Mouse (Mus musculus) B cell, adult 2 months (primary cell): ENCODE measurements around the gene Cacna1c.

Source experiments
- DNase-seq, 2 experiments: peaks; one replicate each; pipeline ENCODE4 v3.0.0; 2022

The Cacna1c gene

GRCm38 (mm10) chr6:119196382-119197305 lies at the start of gene Cacna1c:
Cacna1c (minus strand) TSS chr6:119196418.
- DNase-seq, result no peak

GRCm38 (mm10) chr6:119240871-119241705 lies 44.9 kb upstream of the Cacna1c start:
- DNase-seq, result no peak

GRCm38 (mm10) chr6:119240256-119240655 lies 44.0 kb upstream of the Cacna1c start:
- DNase-seq, result no peak

GRCm38 (mm10) chr6:119239341-119240005 lies 43.3 kb upstream of the Cacna1c start:
- DNase-seq, result no peak

GRCm38 (mm10) chr6:119237427-119237989 lies 41.3 kb upstream of the Cacna1c start:
- DNase-seq, result no peak

GRCm38 (mm10) chr6:119236241-119236640 lies 40.0 kb upstream of the Cacna1c start, which contains the start of gene Cacna2d4:
Cacna2d4 (plus strand) TSS chr6:119236526.
- no peak for DNase-seq

GRCm38 (mm10) chr6:119235441-119235840 lies 39.2 kb upstream of the Cacna1c start:
- DNase-seq, result no peak

GRCm38 (mm10) chr6:119233066-119233465 lies 36.8 kb upstream of the Cacna1c start:
- DNase-seq, result no peak

- no peak for DNase-seq
These were observed 32.8 kb upstream of the Cacna1c start for GRCm38 (mm10) chr6:119228861-119229603.

- DNase-seq, result no peak
These were observed 30.8 kb upstream of the Cacna1c start for GRCm38 (mm10) chr6:119227001-119227400.

- DNase-seq, result no peak
These were observed 29.5 kb upstream of the Cacna1c start for GRCm38 (mm10) chr6:119225731-119226130.

GRCm38 (mm10) chr6:119225226-119225625 lies 29.0 kb upstream of the Cacna1c start:
- DNase-seq, result no peak

GRCm38 (mm10) chr6:119224451-119225195 lies 28.4 kb upstream of the Cacna1c start:
- no peak for DNase-seq

- peak; percentile 61 to 65 for DNase-seq
These were observed 24.1 kb upstream of the Cacna1c start for GRCm38 (mm10) chr6:119220297-119220696.

- DNase-seq, result no peak
These were observed 23.1 kb upstream of the Cacna1c start for GRCm38 (mm10) chr6:119219237-119219870.

GRCm38 (mm10) chr6:119218591-119218990 lies 22.4 kb upstream of the Cacna1c start:
- no peak for DNase-seq

GRCm38 (mm10) chr6:119217661-119218060 lies 21.4 kb upstream of the Cacna1c start:
- no peak for DNase-seq

GRCm38 (mm10) chr6:119215040-119215613 lies 18.9 kb upstream of the Cacna1c start:
- no peak for DNase-seq

GRCm38 (mm10) chr6:119214190-119214589 lies 18.0 kb upstream of the Cacna1c start:
- DNase-seq, result no peak

GRCm38 (mm10) chr6:119213375-119213774 lies 17.2 kb upstream of the Cacna1c start:
- DNase-seq, result no peak
